Mouse (Mus musculus) CH12.LX (cell line): ENCODE results near the gene Lrmda.

Source experiments
- KAT2A ChIP-seq: IDR thresholded peaks from 2 replicates; pipeline ENCODE4 v1.6.1; 2012; ENCODE audit warnings: low read length, improper control_type of control experiment, inconsistent platforms; ENCODE audit not compliant: insufficient replicate concordance
- MAZ ChIP-seq: IDR thresholded peaks from 2 replicates; pipeline ENCODE4 v1.6.1; 2012; ENCODE audit warnings: low read depth, mild to moderate bottlenecking, inconsistent platforms, low read length, improper control_type of control experiment, moderate library complexity
- ZKSCAN1 ChIP-seq: IDR thresholded peaks from 2 replicates; pipeline ENCODE4 v1.6.1; 2012; ENCODE audit warnings: low read depth, inconsistent platforms, low read length, improper control_type of control experiment, borderline replicate concordance

- TF ChIP-seq ZKSCAN1 (no peak), KAT2A (no peak), MAZ (no peak)
Observed at GRCm38 (mm10) chr14:22329191-22329590, 309.7 kb downstream of the Lrmda start.
